Mouse (Mus musculus): Measurements from ENCODE around the gene Epdr1.
A peak's percentile ranks its signal among the peaks of the same experiment; 100 is the strongest.

Epdr1 gene

DNA sequence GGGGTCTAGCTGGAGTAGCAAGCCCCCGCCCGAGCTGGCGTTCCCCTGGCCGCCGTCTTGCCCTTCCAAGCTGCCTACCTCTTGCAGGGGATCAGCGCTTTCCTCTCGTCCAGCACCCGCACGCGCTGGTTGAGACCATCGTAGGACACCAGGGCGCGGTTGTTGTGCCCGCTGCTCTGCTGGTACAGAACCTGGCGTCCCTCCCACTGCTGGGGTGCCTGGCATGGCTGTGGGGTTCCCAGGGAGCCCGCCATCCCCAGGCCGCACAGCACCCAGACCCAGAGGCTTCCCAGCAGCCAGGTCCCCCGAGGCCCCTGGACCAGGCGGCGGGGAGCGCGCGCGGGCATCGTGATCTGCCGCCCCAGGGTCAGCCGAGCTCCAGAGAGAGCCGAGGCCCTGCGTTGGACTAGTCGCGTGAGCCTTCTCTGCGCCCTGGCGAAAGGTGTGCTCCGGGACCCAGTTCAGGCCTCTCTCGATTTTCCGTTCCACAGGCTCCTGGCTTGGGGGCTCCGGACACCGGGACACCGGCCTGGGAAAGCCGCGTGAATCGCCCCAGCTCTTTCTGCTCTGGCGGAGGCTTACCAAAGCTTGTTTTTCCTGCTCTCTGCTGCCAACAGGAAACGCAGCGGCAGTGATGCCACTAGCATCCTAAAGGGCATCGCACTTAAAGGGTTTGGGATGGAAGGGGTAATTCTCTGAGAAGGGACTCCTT lies at the start of gene Epdr1:
Gene Epdr1 (minus strand): TSS at position 712 of the 712 bp plus-strand sequence.
- DNase-seq (ENCODE audit: low spot score), result peak; percentile 84

DNA sequence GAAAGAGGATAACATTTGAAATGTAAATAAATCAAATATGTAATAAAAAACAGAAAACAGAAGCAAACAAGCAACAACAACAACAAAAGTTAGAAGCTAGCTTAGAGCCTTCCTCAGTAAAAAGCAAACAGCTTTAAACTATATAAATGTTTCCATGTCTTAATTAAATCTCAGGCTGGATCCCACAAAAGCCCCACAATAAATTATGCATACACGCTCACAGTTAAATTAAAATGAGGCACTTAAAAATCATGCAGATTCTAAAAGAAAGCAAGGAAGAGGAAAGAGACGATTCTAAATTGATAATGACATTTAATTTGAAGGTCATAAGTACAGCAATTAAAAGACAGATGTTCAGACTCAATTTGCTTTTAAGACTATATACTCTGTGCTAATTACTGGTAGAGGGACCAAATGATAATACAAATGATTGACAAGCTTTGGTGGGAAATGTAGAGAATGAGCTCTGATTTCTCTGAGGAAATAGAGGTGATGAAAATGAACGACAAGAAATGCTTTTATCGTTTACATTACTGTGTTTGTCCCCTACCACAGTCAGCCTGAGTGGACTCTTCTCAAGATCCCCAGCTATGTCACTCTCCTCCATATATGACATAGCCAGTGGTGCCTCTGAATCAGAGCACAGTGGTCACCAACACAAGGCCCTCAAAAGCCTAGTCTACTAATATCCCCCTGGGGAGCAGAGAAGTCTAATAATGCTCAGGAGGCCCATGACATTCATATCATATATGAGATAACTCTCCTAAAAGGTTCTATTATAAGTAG lies 48.8 kb upstream of the Epdr1 start:
- no peak for DNase-seq (ENCODE audit: low spot score)

DNA sequence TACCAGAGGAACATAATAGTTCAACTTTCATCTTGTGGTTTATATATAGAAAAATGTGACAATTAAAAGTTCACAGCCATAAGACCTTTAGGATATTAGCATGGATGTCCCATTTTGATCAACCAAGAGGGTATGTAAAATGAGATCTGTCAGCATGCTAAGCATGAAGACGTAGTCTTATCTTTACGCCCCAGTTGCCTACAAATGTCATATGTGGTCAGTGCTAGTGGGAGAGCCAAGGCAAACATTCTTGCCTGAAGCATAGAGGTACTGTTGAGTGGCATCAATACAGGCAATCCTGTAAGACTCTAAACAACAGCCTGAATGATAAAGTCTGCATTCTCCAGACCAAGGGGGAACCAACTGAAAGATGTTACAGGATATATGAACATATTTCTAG lies 32.7 kb upstream of the Epdr1 start:
- DNase-seq (ENCODE audit: low spot score), result no peak

DNA sequence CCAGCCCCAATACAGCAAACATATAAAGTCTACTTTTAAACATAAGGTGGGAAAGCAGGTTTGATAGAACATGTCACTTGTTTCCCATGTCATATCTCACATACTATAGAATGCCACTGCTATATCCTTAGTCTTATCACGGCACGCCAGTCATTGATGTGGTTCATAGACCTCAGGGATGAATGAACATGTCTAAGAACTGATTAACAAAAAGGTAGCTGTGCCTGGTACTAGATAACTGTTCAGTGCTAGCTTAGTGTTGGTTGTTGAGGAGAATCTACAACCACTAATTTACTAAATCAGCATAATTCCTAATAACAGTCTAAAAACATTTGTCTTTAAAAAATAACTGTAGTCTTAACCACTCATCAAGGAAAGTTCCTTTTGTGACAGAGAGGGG lies 30.1 kb upstream of the Epdr1 start:
- no peak for DNase-seq (ENCODE audit: low spot score)

DNA sequence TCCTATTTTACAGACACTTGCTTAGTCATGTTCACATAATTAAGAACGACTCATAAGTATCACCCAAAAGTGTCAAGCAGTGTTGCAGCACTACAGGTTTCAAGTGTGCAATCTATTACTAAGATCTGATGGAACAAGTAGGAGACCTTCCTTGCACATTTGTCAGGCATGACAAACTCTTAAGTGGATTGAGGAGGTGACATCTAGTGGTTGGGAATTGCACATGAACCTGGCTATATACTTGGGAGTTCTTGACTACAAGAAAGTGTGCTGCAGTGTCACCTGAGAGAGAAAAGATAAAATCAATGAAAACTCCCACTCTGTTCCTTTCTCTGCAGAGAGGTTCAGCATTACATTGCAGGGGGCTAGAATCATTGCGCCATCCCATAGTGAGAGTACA lies 24.5 kb upstream of the Epdr1 start:
- DNase-seq (ENCODE audit: low spot score), result peak; percentile 31

DNA sequence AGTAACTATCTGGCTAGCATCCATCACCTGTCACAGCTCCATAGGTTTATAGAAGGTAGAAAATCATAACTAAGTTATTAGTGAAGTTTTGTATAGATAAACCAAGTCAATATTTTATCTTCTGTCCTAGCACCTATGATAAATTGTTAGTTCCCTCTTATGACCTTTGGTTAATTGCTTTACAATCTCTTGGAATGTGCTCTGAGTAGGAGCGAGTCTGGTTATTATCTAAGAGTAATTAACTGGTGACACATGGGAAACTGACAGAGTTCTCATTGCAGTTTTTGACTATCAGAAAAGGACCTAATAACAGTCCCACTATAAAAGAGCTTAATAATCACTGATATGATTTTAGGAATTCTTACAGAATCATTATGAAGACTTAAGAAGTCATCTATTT lies 23.8 kb upstream of the Epdr1 start:
- DNase-seq (ENCODE audit: low spot score), result no peak

DNA sequence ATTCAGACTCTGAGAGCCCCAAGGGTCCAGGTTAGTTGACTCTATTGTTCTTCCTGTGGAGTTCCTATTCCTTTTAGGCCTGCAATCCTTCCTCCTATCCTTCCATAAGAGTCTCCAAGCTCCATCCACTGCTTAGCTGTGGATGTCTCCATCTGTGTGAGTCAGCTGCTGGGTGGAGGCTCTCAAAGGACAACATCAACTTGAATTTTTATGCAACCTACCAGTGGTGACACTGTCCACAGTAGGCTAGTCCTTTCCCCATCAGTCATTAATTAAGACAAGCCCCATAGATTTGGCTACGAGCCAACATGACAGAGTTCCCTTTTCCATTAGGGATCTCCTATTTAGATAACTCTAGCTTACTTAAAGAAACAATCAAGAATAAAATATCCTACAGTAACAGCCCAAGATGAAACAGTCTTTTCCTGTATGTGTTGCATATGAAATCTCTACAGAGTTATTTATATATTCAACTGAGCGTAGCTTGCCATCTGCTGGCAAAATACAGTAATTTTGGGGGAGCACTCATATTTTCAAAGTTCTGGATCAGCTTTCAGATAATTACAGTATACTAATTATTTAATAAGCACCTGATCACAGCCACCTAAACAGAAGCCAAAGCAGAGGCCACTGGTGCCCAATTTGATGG lies 20.6 kb upstream of the Epdr1 start:
- DNase-seq (ENCODE audit: low spot score), result peak; percentile 45

DNA sequence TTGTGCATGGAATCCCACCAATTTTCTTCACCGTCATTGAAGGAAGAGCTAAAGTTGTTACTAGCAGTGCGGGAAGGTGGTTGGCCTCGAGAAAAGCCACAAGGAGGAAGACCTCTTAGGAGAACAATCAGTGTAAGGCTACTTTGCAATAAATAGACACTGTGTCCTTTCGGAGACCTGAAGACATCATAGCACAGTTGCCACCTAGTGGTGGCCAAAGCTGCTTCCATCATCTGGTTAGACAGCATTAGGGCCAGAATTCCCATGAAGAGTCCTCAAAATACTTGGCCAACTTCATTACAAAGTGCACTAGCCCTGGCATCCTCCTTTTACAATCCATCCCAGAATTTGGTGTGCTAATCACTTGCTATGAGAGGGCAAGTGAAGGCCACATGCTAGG lies 16.4 kb upstream of the Epdr1 start:
- peak; percentile 71 for DNase-seq (ENCODE audit: low spot score)

DNA sequence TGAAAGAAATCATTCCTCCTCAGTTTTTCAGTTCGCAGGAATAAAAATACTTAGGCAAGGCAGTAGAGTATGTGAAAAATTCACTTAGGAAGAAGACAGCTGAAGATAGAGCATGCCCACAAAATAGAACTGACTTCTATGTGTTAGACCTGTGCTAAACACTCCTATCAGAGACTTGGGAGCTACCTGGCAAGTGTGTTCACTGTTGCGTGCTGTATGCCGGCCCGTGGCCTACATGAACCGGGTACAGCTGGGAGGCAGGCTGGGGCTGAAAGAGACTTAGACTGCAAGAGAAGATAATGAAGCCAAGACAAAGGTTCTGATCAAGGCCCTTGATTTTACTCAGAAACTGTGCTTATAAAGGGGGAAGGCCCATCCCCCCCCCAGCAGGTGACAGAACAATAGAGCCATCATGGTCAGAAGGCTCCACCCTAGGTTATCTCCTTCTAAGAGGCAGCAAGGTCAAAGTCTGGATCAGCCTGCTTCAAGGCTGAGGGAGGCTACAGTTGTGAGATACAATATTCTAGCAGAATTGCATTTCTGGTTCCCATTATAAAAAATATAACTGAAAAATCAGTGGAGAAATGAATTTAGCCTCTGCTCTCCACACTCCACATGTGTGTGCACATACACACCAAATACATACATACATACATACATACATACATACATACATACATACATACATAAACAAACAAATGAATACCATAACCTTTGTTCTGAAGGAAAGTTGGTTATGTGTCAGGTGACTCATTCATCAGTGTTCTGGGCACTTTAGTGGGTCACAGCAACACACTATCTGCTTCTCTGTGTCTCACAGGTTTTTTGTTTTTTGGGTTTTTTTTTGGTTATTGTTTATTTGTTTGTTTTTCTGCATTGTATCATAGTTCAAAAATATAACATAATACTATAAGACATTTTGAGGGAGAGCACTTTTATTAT lies 11.3 kb upstream of the Epdr1 start:
- DNase-seq (ENCODE audit: low spot score), result no peak

DNA sequence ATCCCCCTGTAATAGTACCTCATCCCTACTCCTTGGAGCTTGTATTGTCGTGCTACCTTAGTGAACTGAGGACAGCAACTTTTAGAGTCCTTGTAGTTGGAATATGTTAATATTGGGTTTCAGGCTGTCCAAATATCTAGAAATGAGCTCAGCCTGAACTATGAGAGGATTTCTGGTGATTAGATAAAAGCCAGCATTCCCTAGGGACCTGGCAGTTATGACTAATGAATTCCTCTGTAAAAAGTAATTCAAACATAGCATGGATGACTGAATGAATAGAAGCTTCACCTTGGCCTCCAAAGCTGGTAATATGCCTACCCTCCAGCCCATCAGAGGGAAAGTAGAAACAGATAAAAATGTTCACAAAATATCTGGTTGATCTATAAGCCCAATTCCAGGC lies 6.7 kb upstream of the Epdr1 start:
- DNase-seq (ENCODE audit: low spot score), result no peak

DNA sequence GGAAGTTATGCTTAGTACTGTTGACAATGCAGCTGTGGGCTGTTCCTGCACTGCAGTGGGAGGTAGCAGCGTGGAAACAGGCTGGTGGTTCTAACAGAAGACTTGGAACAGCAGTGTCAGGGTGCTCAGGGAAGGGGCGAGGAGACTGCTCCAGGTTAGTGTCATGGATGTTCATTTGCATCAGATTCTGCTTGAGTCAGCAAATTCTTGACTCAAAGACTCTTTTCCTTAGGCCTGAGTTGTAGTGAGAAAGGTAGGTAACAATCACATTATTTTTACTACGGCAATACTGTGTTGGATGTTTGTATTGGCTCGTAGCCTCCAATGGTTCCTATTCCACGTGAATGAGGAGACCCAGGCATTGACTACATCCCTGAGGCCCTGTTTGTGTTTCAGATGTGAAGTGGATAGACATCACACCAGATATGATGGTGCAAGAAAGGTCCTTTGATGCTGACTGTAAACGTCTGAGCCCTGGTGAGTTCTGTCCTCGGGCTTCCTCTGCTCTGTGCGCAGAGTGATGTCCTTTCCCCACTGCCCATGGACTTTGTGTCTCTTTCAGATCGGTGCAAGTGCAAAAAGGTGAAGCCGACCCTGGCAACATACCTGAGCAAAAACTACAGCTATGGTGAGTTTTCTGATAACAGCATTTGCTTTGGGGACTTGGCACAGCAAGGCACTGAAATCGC lies 5.0 kb upstream of the Epdr1 start:
- no peak for DNase-seq (ENCODE audit: low spot score)

DNA sequence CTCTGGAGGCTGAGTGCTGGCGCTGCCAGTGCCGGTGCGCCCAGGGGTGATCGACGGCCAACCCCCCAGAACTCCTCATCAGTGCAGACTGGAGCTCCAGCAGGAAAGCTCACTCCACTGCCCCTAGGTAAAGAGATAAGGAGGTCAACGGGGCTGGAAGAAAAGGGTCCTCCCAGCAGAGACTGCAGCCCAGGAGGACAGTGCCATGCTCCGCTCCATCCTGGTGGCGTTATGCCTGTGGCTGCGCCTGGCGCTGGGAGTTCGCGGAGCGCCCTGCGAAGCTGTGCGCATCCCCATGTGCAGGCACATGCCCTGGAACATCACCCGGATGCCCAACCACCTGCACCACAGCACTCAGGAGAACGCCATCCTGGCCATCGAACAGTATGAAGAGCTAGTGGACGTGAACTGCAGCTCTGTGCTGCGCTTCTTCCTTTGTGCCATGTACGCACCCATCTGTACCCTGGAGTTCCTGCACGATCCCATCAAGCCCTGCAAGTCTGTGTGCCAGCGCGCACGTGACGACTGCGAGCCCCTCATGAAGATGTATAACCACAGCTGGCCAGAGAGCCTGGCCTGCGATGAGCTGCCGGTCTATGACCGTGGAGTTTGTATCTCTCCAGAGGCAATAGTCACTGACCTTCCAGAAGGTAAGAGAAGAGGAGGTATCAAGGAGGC lies 3.6 kb upstream of the Epdr1 start:
- DNase-seq (ENCODE audit: low spot score), result no peak

DNA sequence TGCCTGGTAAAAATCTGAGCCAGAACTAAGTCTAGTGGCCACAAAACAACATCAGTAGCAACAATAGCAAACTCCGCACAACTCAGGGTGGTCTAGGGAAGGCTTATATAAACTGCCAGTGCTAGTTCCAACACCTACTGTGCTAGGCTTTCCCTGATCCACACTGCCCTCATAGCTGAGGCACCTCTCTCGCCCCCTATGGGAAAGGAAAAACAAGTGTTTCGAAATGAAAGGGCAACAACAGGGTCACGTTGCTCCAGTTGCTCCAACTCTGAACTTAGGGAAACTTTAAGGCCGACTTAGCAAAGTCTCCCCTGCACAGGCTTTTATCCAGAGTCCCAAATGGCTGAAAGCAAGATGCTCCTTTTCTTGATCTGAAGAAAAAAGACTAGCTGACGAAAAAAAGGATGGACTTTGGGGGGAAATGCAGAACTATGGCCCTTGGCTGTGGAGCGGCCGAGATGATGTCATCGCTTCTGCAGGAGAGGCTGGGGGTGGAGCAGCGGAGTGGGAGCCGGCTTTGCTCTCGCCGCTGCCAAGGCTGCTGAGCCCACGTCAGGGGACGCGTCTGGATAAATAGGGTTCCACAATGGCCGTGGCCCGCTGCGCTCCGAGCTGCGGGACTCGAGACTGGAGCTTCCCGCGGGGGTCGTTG lies 3.0 kb upstream of the Epdr1 start, which contains the start of gene Sfrp4:
Gene Sfrp4 (plus strand): TSS at position 532 of the 655 bp plus-strand sequence.
- peak; percentile 12 for DNase-seq (ENCODE audit: low spot score)

DNA sequence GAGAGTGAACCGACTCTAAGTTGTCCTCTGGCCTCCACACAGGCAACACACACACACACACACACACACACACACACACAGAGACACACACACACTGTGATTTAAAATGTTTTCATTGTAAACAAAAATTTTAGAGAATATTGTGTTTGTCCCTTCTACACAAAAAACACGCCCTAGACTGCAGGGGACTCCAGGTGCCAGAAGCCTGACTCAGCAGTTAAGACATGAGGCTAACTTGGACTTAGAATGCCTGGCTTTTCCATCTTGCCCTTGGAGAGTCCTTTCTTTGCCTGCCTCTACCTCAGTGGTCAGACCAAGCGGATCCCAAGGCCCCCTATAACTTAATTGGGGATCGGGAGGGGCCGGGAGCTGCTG lies 899 bp downstream of the Epdr1 start:
- peak; percentile 54 for DNase-seq (ENCODE audit: low spot score)

DNA sequence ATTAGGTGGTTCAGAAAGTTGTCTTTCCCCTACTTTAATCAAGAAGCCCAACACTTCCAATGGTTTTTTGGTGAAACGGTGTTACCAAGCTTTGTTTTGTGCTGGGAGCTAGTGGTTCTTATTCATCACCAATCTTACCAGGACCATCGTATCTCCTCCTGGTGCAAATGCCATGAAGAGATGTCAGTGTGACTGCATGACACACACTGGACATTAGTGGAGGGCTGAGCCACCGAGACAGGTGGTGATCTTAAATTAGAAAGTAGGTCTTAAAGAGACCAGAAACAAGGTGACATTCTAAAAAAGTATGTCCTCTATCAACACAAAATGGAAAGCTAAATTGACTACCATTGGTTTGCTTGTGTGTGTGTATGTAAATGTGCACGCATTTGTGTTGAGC lies 1.6 kb downstream of the Epdr1 start:
- no peak for DNase-seq (ENCODE audit: low spot score)

DNA sequence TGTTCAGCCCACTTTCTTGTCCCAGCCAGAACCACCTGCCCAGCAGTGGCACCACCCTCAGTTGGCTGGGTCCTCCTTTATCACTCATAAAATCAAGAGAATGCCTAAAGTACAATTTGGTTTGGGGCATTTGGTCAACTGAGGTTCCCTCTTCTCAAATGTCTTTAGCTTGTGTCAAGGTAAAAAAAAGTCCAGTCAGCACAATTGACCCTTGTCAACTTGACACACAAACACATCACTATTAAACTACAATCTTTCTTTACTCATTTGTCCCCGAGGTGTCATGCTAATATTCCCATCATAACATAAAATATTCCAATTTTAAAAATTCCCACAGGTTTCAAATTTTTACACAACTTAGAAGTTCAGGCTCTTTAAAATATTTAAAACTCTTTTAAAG lies 5.4 kb downstream of the Epdr1 start:
- DNase-seq (ENCODE audit: low spot score), result no peak

DNA sequence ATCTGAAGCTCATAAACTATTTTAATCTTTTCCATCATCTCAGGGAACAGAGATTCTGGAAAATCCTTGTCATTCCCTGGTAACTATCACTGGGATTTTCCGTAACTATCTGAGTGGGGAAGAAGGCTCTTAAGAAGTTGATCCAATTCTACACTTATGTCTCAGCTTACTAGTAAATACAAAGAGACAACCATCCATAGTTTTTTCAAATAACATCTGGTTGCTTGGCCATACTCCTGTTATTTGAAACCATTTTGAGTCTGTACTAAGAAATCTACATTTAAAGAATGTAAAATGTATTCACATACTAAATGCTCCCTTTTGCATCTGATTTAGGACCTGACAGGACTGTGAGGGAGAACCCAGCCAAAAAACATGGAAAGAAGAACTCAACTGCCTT lies 6.3 kb downstream of the Epdr1 start:
- DNase-seq (ENCODE audit: low spot score), result no peak

DNA sequence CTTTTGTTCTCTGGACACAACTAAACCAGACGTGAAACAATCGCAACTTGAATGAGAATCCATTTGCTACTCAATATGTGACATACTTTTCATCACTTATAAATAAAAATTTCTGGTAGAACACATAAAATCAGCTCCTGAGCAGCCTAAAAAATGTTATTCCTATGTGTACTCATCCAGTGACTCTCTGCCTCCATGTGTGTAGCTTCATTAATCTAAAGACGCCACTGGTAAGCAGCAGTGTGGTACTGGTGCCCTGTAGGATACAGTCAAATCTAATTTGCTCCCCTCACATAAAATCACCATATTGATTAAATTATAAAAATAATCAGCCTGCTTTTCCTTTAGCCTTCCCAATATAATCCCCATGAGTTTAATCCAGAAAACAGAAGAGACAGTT lies 6.8 kb downstream of the Epdr1 start:
- no peak for DNase-seq (ENCODE audit: low spot score)

DNA sequence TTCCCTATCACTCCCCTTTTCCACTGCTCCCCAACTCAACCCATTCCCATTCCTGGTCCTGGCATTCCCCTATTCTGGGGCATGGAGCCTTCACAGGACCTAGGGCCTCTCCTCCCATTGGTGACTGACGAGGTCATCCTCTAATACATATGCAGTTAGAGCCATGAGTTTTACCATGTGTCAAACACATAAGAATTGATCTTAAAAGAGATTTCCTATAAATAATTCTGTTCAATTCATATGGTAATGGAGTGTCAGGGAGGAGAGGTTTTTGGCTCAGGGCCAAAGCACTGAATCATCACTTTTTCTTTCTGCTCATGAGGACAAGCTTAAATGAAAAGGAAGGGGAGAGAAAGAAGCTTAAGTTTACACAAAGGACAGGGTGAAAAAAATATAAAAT lies 7.4 kb downstream of the Epdr1 start:
- DNase-seq (ENCODE audit: low spot score), result peak; percentile 31

DNA sequence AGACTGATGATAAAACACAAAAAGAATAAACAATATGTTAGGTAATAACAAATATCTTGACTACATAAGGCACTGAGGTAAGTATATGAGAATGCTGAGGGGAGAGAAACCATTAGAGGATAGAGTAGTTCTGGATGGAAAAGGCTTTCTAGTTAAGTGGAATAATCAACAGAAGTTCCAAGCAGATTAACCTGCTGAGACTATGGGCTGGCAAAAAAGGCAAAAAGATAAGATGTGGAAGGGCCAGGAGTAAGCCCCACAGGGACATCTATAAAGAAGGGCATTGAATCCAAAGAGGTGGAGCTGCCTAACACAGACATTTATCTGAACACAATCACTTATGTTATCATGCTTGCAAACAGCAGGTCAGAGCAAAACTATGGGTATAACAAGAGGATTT lies 11.6 kb downstream of the Epdr1 start:
- no peak for DNase-seq (ENCODE audit: low spot score)

Measured in adipocyte (in vitro differentiated cells).